Mouse (Mus musculus): Measurements from ENCODE around the gene Il17rd.
A peak's percentile ranks its signal among the peaks of the same experiment; 100 is the strongest.

- TF ChIP-seq CTCF (IDR thresholded peaks at IDR 0.05; ENCODE audit: control insufficient read depth, insufficient read depth, low read length) (no peak), POLR2A (IDR thresholded peaks at IDR 0.05; ENCODE audit: borderline replicate concordance, control insufficient read depth, low read depth, low read length) (peak; percentile 5; the same call in 1 of the 2 replicates)
Observed at GRCm38 (mm10) chr14:27038783-27039182, at the start of gene Il17rd.

All from bone marrow, adult 2 months (tissue).